Mouse (Mus musculus) olfactory bulb, adult 2 months (tissue): Measurements from ENCODE around the gene Prf1.

Source experiments
- CTCF ChIP-seq: fragments of 200-500 bp; IDR thresholded peaks from 2 replicates; pipeline ENCODE4 v1.5.1; 2012; ENCODE audit warnings: low read depth, mild to moderate bottlenecking, low read length, moderate library complexity; ENCODE audit not compliant: insufficient read depth
- POLR2A ChIP-seq: fragments of 200-500 bp; IDR thresholded peaks from 2 replicates; pipeline ENCODE4 v1.6.1; 2012; ENCODE audit warnings: mild to moderate bottlenecking, low read depth, low read length, moderate library complexity; ENCODE audit not compliant: insufficient read depth

GRCm38 (mm10) chr10:61339216-61339615, 41.6 kb downstream of the Prf1 start:
- TF ChIP-seq CTCF (no peak), POLR2A (no peak)
